Mouse (Mus musculus): ENCODE results near the gene Bcl2l15. TPM values are rescaled to one million over a fixed set of nuclear protein-coding genes. Genes with fewer than 3 reads are reported as not detected.
A peak's percentile ranks its signal among the peaks of the same experiment; 100 is the strongest.
"Not testable (repeated sequence)": the region's sequence is repeated elsewhere in the genome, so short reads cannot be mapped to it uniquely, and the experiment has no call there.

Gene Bcl2l15
- total RNA-seq (2021), result not detected

DNA sequence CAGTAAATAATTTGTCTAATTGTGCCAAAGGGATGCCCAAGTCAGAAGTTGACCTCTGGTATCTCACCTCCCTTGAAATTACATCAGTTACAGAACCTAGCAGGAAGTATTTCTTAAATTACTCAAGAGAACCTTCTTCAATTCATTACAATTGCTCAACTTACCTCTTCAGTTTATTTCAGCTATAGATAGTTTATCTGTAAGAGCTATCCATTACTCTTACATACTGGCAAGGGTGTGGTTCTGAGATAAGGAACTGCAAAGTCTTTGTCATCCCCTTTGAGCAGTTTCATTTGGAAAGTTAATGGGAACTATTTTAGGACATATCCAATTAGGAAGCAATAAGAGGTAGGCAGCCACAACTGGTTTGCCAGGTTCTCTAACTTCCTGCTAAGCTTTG is at the start of gene Bcl2l15:
Gene Bcl2l15, plus strand, starts transcription at position 176 of the 400 bp plus-strand sequence.
- intact Hi-C loops (cut with DNase I), result no loop called here
- DNase-seq (ENCODE audit: low spot score), result no peak

DNA sequence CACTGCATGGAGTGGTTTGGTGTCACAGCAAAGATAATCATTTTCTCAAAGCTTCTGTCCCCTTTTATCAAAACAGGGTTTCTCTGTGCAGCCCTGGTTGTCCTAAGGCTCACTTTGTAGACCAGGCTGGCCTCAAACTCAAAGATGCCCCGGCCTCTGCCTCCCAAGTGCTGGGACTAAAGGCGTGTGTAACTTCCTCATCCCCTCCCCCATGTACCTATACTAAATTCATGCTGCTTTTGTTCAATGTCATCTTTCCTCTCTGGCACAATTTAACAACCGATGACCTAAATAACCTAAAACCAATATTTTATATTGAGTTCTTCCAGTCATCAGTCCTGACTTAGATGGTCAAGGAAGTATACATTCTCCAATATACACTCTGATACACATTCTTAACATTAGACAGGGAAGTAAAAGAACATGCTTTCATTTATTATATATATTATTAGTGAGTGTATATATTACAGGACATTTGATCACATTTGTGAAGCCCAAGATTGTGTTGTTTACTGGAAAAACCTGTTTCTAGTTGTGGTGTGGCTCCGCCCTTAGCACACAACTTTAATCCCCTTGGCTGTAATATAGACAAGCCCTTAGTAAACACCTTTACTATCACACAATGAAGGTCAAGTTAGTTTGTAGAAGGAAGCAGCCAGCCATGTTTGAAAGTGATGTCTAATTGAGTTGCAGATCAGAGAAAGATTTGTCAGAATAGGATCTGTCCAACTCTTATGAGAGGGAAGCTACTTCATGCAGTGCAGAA is 49.4 kb upstream of the Bcl2l15 start:
- intact Hi-C loops (cut with DNase I), result no loop called here
- no peak for DNase-seq (ENCODE audit: low spot score)

DNA sequence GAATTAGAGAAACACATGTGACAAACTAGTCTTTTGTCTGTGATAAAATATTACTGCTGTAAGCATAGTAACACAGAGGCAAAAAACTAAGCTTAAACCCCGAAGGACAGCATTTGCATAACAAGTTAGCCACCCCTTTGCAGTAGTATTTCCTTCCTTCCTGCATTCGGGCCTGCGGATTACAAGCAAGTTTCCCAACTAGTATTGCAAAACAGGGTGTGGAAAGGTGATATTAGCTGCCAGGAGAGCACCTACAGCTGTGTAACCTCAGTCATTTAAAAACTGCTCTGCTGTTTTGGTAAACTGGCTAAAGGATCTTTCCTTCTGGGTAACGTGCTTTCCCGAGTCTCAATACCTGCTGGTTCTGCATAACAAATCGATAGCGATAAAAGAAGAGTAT is 45.2 kb upstream of the Bcl2l15 start:
- intact Hi-C loops (cut with DNase I), result loop anchor here (2.0 kb wide), 1 partner anchor 14 kb away; no protein-coding TSS in a partner anchor
- DNase-seq (ENCODE audit: low spot score), result no peak

DNA sequence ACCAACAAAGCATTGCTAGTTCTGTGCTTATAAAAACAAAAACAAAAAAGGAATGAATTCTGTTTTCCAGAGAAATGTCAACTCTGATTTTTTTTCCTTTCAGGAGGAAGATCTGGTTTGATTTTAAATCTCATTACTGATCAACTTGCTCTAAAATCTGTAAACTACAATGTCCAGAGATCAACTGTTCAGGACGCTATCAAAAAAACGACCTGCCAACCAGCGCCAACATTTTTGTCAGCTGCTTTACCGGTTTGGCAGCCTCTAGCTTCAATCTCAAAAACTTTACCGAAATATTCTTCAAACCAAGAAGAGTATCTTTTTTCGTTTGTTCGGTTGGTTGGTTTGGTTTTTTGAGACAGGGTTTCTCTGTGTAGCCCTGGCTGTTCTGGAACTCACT is 43.3 kb upstream of the Bcl2l15 start:
- intact Hi-C loops (cut with DNase I), result no loop called here
- DNase-seq (ENCODE audit: low spot score), result no peak

DNA sequence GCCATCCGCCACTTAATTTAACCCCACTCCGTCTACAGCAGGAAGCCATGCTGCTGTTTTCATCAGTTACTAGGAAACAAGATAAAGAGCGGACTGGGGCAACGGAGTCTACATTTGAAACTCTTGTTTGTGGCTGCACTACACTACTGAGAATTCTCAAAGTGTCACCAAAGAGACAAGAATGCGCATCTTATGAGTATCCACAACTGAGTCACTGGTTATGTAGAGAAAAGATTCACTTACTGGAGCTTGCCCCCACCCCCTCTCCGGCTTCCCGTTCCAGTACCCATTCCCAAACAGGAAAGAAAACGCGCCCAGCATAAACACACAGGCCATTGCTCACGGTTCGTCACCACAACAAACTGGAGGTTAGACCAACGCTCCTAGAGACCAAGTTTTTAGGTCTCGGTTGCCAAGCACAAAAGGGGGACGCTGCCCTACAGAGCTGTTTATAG is 42.5 kb upstream of the Bcl2l15 start:
- no peak for DNase-seq (ENCODE audit: low spot score)
- intact Hi-C loops (cut with DNase I), result no loop called here

DNA sequence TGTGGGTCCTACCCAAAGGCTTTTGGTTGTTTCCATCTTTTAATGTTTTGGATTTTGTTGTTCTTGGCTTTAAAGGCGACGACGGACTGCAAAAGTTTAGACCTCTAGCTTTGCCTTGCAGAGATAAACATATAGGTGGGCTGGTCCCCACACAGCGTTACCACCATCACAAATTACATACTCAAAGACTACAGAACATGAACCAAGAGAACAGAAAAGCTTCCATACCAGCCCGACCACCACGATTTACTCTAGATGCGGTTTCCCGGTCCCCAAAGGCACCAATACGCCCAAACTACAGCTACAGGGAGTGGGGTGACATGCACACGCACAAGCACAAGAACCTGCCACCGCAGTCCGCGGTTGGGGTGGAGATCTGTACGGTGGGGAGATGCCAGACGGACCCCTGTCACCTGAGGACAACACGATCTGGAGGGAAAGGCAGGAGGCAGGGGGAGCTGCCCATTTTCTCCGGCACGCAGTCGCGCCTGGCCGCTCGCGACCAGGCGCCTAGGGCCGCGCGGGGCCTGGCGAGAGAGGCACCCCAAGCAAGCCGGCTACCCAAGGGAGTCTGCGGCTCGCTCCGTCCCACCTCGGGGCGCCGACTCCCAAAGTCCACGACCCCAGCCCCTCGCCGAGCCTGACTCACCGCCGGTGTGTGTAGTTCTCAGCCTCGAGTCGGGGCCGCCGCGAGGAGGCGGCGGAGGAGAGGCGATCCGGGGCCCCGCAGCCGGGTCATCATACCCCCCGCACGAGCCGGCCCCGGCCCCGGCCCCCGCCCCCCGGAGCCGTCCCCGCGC is 41.9 kb upstream of the Bcl2l15 start:
- no peak for DNase-seq (ENCODE audit: low spot score)
- intact Hi-C loops (cut with DNase I), result loop anchor here (1.0 kb wide), 2 partner anchors 11 to 19 kb away; partner anchors contain the start of genes Ap4b1, Dclre1b and Gm43064

DNA sequence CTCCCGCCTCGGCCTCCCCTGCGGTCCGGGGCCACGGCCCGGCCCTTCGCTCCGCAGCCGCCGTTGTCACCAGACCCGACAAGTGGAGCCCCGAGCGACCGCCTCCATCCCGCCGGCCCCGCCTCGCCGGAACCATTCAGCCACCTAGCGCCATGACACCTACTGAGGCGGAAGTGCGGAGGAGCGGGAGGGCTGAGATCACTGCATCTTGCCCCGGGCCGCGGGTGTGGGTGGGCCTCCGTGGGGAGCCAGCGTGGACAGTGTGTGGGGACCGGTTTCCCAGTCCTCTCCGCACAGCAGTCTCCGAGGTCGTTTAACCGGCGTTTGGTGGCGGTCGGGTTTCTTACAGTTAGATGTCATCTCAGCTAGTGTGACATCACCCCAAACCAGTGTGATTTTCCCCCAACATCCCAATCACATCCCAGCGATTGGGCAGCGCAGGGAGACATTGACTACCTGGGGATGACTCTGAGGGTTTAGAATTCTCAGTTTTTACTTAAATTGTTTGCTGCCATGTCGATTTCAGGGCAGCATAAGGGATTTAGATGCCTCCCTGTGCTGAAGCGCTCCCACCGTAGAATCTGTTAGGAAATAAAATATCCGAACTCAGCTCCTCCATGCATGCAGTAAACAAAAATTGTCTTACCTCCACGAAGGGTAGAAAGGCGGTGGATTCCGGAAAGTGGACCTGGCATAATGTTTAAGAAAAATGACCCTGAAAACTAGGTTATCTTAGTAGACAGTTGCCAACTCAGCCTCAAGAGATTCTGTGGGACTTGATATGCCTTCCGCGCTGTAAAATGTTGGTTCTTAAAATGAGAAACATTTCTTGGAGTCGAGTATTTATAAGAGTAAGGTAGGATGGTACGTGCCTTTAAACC is 40.9 kb upstream of the Bcl2l15 start, which contains the start of gene Hipk1:
Gene Hipk1, minus strand, starts transcription at position 334 of the 881 bp plus-strand sequence.
- DNase-seq (ENCODE audit: low spot score), result peak; percentile 92
- intact Hi-C loops (cut with DNase I), result loop anchor here (1.0 kb wide), 2 partner anchors 10 to 18 kb away; partner anchors contain the start of genes Ap4b1, Dclre1b and Gm43064

DNA sequence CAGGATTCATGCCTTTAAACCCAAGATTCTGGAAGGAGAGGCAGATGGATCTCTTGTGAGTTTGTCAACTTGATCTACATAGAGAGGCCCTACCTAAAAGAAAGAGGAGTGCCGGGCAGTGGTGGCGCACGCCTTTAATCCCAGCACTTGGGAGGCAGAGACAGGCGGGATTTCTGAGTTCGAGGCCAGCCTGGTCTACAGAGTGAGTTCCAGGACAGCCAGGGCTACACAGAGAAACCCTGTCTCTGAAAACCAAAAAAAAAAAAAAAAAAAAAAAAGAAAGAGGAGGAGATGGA is 40.3 kb upstream of the Bcl2l15 start:
- DNase-seq (ENCODE audit: low spot score); intact Hi-C loops (cut with DNase I): not testable (repeated sequence)

DNA sequence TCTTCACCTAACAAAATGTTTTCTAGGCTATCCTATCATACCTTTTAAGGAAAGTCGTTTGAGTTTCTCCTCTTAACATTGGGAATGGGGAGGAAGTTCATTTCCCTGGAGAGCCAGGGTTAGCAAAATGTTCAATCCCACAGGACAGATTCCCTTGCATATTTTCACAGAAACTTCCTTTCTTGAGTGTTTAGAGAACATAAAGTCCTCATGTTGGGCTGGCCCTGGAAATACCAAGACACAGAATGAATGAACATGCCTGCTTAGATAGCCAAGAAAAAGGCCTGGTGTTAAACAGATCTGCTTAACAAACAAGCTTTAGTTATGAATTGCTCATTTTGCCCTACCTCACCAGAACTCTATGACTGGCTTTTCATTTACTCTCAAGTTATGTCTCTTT is 39.8 kb upstream of the Bcl2l15 start:
- intact Hi-C loops (cut with DNase I), result no loop called here
- DNase-seq (ENCODE audit: low spot score), result no peak

DNA sequence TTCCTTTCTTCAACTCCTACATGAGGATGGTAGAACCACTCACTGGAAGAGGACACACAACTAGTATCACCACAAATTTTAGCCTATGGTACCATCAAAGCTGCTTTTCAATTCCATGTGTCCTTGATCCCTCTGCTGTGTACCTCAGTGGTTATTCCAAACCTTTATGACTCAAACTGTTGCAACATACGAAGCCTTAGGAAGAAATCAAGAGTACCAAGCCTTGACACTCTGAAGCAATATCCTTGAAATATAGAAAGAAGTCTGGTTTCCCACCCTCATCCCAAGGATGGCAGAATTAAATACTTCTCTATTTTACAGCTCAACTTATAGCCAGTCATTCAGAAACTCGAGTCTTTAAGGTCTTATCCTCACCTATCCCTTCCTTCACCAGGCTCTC is 36.0 kb upstream of the Bcl2l15 start:
- intact Hi-C loops (cut with DNase I), result no loop called here
- DNase-seq (ENCODE audit: low spot score), result no peak

DNA sequence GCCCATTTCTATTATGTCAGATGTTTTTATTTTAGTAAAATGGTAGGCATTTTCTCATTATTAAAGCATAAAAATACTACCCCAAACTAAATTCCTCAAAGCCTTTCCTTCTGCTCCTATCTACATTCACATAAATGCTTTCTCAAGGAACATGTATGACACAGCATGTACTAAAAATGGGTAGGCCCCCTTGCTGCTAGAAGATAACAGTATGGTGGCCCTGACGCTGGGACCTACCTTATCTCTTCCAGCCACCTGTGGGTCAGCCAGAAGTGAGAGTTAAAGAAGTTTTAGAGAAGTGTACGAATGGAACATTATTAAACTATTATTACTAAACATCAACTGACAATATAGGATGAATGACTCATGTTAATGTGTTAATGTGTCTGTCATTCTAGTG is 32.9 kb upstream of the Bcl2l15 start:
- intact Hi-C loops (cut with DNase I), result no loop called here
- no peak for DNase-seq (ENCODE audit: low spot score)

DNA sequence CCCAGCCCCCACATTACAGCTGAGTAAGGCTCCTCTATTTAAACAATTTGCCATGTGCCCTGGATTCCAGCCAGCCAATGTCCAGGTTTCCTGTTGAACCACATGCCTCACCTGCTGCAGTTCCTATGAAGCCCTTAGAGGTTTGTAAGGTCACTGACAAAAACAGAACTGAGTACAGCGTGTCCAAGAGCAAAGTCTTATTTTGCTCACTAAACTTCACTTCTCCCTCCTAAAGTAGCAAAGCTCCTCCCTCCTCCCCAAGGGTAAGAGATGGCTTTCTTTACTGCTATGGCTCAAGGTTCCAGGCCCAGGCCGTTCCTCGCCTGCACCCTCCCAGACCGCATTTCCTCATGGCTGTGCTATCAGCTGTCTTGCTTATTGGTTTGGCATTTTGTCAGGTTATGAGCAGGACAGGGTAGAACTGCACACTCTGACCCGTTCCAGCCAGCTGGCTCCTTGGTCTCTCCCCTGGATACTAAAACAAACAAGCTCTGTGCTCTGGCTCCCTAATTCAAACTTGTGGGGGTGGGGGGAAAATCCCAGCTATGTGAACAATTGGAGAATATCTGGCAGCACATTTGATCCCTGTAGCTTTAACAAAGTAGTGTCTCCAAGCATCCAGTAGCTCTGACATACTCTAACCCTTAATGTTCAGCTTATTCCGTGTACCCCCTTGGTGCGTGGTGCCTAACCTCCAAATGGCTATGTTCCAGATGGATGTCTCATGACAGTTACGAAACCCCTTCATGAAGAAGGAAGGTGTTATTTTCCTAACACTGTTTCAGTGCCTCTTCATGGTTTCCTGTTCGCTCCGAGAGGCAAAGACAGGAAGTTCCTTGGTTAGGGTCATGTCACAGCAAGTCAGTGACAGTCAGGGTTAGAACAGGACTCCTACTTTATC is 30.5 kb upstream of the Bcl2l15 start:
- DNase-seq (ENCODE audit: low spot score), result peak; percentile 86
- intact Hi-C loops (cut with DNase I), result loop anchor here (1.0 to 5.0 kb wide), 2 partner anchors 11 to 35 kb away; partner anchors contain the start of gene Hipk1

DNA sequence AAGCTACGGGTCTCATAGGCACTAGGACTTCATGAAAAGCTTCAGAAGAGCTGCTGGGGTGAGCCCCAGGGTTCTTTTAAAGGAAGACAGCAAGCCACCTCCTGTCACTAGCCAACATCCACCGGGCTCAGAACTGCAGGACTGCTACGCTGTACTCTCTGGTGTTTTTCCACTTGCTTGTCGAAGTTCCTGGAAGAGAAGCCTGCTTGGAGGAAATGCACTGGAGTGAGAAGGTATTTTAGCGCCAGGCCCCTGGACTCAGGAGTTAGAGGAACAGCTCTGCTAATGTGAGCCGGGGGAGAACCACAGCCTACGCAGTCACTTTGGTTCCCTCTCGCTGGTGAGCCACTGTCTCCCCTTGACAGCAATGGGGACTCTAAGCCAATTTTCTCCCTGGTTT is 29.5 kb upstream of the Bcl2l15 start:
- DNase-seq (ENCODE audit: low spot score), result no peak
- intact Hi-C loops (cut with DNase I), result loop anchor here (5.0 kb wide), 1 partner anchor 36 kb away; no protein-coding TSS in a partner anchor

DNA sequence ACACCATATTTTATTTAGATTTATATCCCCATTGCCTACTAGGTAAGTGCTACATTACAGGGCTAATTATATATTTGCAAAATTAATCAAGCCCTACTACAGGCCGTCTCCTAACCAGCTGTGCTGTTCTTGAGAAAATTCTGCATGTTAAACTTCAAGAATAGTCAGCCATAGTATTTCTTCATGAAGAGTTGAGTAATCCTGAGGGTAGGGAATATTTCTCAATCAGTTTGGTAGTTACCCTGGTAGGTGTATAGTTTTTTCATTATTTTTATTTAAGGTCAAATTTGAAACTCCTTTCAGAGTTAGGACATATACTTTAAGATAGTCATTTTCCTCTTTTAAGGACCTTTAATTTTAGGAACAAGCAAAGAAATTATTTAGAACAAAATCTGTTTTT is 26.7 kb upstream of the Bcl2l15 start:
- intact Hi-C loops (cut with DNase I), result no loop called here

DNA sequence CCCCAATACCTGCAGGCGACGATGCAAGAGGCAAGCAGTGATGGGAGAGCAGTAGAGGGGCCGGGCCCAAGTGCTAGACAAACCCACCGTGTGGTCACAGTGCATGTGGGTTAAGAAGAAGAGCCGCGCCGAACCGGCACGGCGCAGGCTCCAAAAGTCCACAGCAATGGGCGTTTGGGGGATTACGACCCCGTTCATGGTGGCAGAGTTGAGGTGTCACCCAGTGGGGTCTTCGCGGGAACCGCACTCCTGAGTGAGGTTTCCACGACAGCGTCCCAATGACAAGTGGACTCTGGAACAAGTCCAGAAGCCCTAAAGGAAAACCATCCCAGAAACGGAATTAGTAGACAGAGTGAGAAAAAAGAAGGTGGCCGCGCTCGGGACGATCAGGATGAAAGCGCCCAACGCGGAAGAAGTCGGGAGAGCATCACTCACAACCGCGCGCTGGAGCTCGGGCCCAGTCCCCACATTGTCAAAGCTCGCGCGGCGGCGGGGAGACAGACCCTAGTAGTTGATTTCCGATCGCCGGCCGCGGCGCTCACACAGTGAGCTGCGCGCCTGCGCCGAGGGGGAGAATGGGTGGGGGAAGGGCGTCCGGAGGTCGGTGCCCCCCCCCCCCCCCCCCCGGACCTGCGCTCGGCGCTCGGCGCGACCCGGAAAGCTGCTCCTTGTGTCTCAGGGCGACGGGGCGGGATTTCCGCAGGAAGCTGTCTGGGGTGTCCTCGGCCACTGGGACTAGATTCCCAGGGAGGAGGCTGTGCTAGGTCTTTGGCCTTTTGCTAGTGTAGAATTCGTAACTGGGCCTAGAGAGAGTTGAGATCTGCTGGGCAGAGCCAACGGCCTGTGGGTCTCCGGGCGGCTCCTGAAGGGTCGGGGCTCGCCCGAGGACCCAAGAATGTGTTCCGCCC is 23.3 kb upstream of the Bcl2l15 start, which contains the start of the genes Dclre1b, Ap4b1 and Gm43064:
Gene Dclre1b, minus strand, starts transcription at position 554 of the 908 bp plus-strand sequence.
Gene Ap4b1, plus strand, starts transcription at position 630 of the 908 bp plus-strand sequence.
Gene Gm43064, plus strand, starts transcription at position 683 of the 908 bp plus-strand sequence.
- intact Hi-C loops (cut with DNase I), result loop anchor here (1.0 kb wide), 1 partner anchor 18 kb away; the partner anchor contains the start of gene Hipk1
- DNase-seq (ENCODE audit: low spot score), result peak; percentile 81

More for the DNA sequence above, 26.7 kb upstream of the Bcl2l15 start:
- no peak for DNase-seq (ENCODE audit: low spot score)

DNA sequence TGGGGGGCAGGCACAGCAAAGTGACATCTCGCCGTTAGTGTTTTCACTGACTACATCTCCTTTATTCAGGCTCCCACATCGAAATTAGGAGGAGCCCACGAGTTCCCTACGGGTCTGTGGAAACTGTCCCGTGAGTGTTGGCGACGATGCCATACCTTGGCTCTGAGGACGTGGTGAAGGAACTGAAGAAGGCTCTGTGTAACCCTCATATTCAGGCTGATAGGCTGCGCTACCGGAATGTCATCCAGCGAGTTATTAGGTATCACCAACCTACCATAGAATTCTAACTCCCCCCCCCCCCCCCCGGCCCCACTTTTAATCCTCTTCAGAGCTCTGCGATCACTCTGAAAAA is 22.6 kb upstream of the Bcl2l15 start:
- no peak for DNase-seq (ENCODE audit: low spot score)
- intact Hi-C loops (cut with DNase I), result loop anchor here (1.0 to 5.0 kb wide), 2 partner anchors 18 to 57 kb away; partner anchors contain the start of gene Hipk1

DNA sequence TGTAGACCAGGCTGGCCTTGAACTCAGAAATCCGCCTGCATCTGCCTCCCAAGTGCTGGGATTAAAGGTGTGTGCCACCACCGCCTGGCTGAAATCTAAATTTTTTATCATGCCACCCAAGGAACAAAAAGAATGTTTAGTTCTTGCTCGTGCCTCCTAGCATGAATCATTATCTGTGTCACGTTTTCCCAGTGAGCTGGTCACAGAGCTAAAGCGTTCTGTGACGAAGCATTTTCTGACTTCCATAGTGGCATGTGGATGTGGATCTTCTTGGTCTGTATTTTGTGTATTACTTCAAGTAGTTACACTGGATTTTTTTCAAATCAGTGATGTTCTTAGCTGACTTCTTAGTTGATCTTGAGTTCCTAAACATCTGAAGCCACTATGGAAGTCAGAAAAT is 21.4 kb upstream of the Bcl2l15 start:
- DNase-seq (ENCODE audit: low spot score), result no peak
- intact Hi-C loops (cut with DNase I), result loop anchor here (5.0 kb wide), 1 partner anchor 59 kb away; no protein-coding TSS in a partner anchor
